Mouse (Mus musculus) limb, embryonic 11.5 days (tissue): Measurements from ENCODE around the gene C1qa. TPM values are rescaled to one million over a fixed set of nuclear protein-coding genes. Genes with fewer than 3 reads are reported as not detected.

ENCODE experiments used
- ATAC-seq: fragments of 200-750 bp; cut with Nextera tagmentation; 2 replicates; pipeline ENCODE4 v1.8.0; 2017; ENCODE audit warnings: low read depth; ENCODE audit not compliant: insufficient number of reproducible peaks, low FRiP score, low TSS enrichment
- DNase-seq: peaks from one replicate; pipeline ENCODE4 v3.0.0-alpha.2; 2015; ENCODE audit warnings: low spot score
- H3K27ac ChIP-seq: fragments of 300-500 bp; sonication (generic); replicated peaks from 2 replicates; pipeline ENCODE4 v1.5.1; 2014; ENCODE audit warnings: low read depth, mild to moderate bottlenecking, low read length
- H3K27me3 ChIP-seq: fragments of 300-500 bp; sonication (generic); 2 replicates; pipeline ENCODE4 v1.6.1; 2014; ENCODE audit warnings: mild to moderate bottlenecking, low read length, mixed read lengths; ENCODE audit not compliant: control insufficient read depth, insufficient read depth
- H3K36me3 ChIP-seq: fragments of 300-500 bp; sonication (generic); 2 replicates; pipeline ENCODE4 v1.6.1; 2014; ENCODE audit warnings: mild to moderate bottlenecking, low read length, moderate library complexity, mixed read lengths; ENCODE audit not compliant: control insufficient read depth, insufficient read depth
- H3K4me1 ChIP-seq: fragments of 300-500 bp; sonication (generic); 2 replicates; pipeline ENCODE4 v1.6.1; 2014; ENCODE audit warnings: low read length, mixed read lengths; ENCODE audit not compliant: control insufficient read depth, insufficient read depth
- H3K4me2 ChIP-seq: fragments of 300-500 bp; sonication (generic); 2 replicates; pipeline ENCODE4 v1.6.1; 2014; ENCODE audit warnings: low read depth, mild to moderate bottlenecking, moderate library complexity; ENCODE audit not compliant: severe bottlenecking
- H3K4me3 ChIP-seq: fragments of 300-500 bp; sonication (generic); 2 replicates; pipeline ENCODE4 v1.5.1; 2014; ENCODE audit warnings: low read depth, low read length
- H3K9ac ChIP-seq: fragments of 300-500 bp; sonication (generic); 2 replicates; pipeline ENCODE4 v1.6.1; 2014; ENCODE audit warnings: mild to moderate bottlenecking, low read length
- H3K9me3 ChIP-seq: fragments of 300-500 bp; sonication (generic); 2 replicates; pipeline ENCODE4 v1.6.1; 2016; ENCODE audit warnings: low read length; ENCODE audit not compliant: control insufficient read depth
- WGBS: fragments of 180-500 bp; shearing (Covaris S2); extraction: QIAGEN DNeasy Blood & Tissue Kit; methylation state at CpG from one replicate; pipeline ENCODE4 v1.1.7; 2014; 5-methylcytosine and 5-hydroxymethylcytosine counted together
- polyA plus RNA-seq: library from polyadenylated mRNA; unstranded; fragments of >200 nt; fragmentation: Nextera tagmentation; extraction: Ambion mirVana; gene quantifications from 2 replicates; pipeline ENCODE4 v1.2.1, GENCODE M21; 2014

C1qa gene
- polyA plus RNA-seq, 1 experiment from 2014 or later: 8.5 TPM

DNA sequence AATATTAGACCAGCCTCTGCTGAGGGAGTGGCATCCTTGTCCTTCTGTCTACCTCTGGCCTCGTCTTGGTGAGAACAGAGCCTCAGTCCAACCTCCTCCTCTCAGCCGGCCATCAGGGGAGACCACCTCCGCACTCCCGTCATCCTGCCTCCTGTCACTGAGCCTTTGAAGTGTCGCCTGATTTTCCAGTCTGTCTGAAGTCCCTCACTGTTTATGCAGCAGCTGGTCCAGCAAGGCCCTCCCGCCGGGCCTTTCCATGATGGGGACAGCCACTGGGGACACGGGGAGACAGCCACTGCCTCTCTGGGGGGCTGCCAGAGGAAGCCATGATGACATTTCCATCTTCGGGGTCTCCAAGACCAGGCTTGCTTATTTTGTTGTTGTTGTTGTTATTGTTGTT, 14.2 kb upstream of the C1qa start:
- Histone ChIP-seq H3K27ac (no peak overlapping the region), H3K4me3 (no peak overlapping the region), H3K36me3 (no peaks in the 10 kb centered on the region), H3K9me3 (no peaks in the 10 kb centered on the region), H3K9ac (no peak overlapping the region), H3K4me1 (no peaks in the 10 kb centered on the region), H3K4me2 (no peak overlapping the region), H3K27me3 (peaks cover 20% of the 10 kb centered on the region)
- WGBS: 9% methylated on average over 9 of the region's 9 CpGs
- ATAC-seq (no peak), DNase-seq (no peak)

DNA sequence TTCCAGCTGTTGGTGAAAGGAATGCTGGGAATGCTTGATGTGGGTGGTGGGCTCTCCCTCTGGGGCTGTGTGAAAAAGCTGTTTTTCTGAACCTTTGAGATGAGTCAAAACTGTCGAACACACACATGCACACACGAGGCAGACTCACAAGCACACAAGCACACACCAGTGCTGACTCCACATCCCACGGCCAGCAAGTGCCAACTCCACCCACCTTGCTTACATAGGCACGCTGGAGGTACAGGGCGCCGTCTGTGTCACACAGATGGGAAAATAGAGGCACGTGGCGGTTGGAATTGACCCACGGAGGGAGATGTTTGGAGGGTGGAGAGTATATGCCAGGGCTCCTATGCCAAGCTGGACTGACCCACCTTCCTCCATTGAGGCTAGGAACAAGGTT, 13.2 kb upstream of the C1qa start:
- no peak overlapping the region for H3K9ac ChIP-seq
- H3K4me3 ChIP-seq: no peak overlapping the region
- H3K4me1 ChIP-seq: no peaks in the 10 kb centered on the region
- WGBS: 36% methylated on average over 9 of the region's 9 CpGs
- no peaks in the 10 kb centered on the region for H3K36me3 ChIP-seq
- no peak overlapping the region for H3K4me2 ChIP-seq
- ATAC-seq (no peak), DNase-seq (no peak)
- H3K27me3 ChIP-seq: peaks cover 20% of the 10 kb centered on the region
- no peak overlapping the region for H3K27ac ChIP-seq
- no peaks in the 10 kb centered on the region for H3K9me3 ChIP-seq

DNA sequence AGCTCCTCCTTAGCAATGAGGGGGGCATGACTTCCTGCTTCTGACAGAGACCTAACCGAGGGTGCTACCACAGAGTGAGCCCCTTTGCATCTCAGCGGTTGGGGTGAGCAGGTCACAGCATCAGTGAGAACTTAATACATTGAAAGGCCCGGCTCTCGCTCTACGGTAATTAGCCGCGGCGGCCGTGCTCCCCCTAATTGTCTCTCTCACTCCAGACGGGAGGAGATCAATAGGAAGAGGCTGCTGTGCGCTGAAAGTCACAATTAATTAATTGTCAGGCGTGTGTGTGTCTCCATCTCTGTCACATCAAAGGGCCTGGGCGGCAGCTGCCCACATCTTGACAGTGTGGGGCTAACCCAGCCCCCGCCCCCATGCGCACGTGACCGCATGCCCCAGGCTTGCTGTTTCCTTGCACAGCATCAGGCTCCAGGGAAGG, 12.6 kb upstream of the C1qa start:
- 4% methylated on average over 17 of the region's 17 CpGs for WGBS
- no peak for DNase-seq
- H3K9ac ChIP-seq: no peak overlapping the region
- H3K4me1 ChIP-seq: no peaks in the 10 kb centered on the region
- H3K27me3 ChIP-seq: peaks cover 24% of the 10 kb centered on the region
- H3K4me2 ChIP-seq: no peak overlapping the region
- ATAC-seq: no peak
- H3K36me3 ChIP-seq: no peaks in the 10 kb centered on the region
- no peak overlapping the region for H3K27ac ChIP-seq
- no peaks in the 10 kb centered on the region for H3K9me3 ChIP-seq
- no peak overlapping the region for H3K4me3 ChIP-seq

DNA sequence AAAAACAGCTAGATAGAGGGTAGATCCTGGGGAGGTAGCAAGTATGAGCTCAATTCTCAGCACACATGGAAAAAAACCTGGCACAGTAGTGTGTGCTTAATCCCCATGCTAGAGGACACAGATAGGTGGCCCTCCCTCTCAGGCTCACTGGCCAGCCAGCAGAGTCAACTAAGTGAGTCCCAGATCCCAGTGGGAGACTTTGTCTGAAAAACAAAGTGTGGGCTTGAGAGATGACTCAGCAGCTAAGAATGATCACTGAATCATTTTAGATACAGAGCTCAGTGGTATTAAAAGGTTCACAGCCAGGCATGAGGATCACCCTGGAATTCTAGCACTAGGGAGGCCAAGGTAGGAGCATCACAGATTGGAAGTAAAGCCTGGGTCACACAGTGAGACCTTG, 9.2 kb upstream of the C1qa start:
- no peak overlapping the region for H3K27ac ChIP-seq
- DNase-seq (no peak), ATAC-seq (no peak)
- no peaks in the 10 kb centered on the region for H3K9me3 ChIP-seq
- no peak overlapping the region for H3K4me2 ChIP-seq
- H3K4me3 ChIP-seq: no peak overlapping the region
- H3K4me1 ChIP-seq: no peaks in the 10 kb centered on the region
- no peak overlapping the region for H3K9ac ChIP-seq
- no peaks in the 10 kb centered on the region for H3K36me3 ChIP-seq
- peaks cover 50% of the 10 kb centered on the region for H3K27me3 ChIP-seq

DNA sequence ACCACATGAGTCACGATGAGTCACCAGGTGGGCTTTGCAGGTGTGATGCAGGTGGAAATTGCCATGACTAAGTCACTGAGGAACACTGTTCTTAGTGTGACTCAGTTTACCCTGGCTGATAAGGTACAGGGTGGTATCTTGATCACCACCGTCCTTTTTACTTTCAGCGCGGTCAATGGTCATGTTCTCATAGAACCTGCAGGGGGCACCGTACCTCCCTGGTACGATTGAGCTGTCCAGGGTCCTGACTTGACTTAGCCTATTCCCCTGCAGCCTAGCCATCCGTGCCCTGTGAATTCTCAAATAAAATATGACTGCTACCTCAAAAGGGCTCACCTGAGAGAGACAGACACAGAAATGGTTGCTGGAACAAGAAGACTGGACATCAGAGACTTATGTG, 8.4 kb upstream of the C1qa start:
- Histone ChIP-seq H3K9ac (no peak overlapping the region), H3K9me3 (no peaks in the 10 kb centered on the region), H3K4me1 (no peaks in the 10 kb centered on the region), H3K4me2 (no peak overlapping the region), H3K4me3 (no peak overlapping the region), H3K36me3 (no peaks in the 10 kb centered on the region), H3K27ac (no peak overlapping the region), H3K27me3 (peaks cover 45% of the 10 kb centered on the region)
- 13% methylated on average over 7 of the region's 7 CpGs for WGBS
- ATAC-seq (no peak), DNase-seq (peak; percentile 86)

DNA sequence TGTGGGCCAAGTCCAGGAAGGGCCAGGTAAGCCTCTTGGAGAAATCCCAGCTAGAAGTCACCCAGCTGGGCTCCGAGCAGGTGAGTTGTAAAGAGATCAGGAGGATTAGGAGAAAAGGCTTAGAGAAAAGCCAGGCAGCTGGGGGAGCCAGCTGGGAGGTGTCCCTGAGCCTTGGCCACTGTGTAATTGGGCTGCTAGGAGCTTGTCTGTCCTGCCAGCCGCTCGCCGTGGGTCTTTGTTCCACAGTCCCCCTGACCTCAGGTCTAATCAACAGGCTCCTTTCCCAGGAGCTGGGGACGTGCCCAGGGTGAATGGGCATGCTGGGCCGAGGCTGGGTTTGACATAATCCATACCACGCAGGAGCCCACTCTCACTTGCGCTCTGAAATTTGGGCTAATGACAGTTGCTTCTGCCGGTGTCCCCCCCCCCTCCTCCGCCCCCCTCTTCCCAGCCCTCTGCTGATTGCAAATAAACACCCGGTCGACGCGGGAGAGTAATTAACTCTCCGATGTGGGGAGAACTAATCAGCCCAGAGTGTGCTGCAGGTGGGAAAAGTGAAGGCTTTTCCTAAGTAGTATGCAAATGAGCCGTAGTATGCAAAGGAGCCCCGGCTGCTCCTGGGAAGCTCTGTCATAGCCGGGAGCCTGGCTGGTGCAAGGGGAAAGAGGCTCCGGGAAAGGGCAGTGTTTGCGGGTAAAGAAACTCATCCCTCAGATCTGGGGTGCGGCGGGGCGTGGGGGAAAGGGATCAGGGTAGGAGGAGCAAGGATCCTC, 6.3 kb upstream of the C1qa start:
- Histone ChIP-seq H3K9me3 (no peaks in the 10 kb centered on the region), H3K4me1 (no peaks in the 10 kb centered on the region), H3K4me3 (no peak overlapping the region), H3K27me3 (peaks cover 30% of the 10 kb centered on the region), H3K27ac (no peak overlapping the region), H3K4me2 (no peak overlapping the region), H3K9ac (no peak overlapping the region), H3K36me3 (no peaks in the 10 kb centered on the region)
- WGBS: 2% methylated on average over 23 of the region's 23 CpGs
- DNase-seq (no peak), ATAC-seq (no peak)

DNA sequence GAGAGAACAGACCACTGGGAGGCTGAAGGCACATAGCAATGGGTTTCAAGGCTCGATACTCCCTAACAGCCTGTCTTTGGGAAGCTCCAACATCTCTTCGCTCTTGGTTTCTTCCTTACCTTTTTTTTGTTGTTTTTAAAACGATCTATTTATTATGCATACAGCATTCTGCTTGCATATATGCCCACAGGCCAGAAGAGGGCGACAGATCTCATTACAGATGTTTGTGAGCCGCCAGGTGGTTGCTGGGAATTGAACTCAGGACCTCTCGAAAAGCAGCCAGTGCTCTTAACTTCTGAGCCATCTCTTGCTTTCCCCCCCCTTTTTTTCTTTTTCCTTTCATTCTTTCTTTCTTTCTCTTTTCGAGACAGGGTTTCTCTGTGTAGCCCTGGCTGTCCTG, 551 bp upstream of the C1qa start:
- Histone ChIP-seq H3K4me1 (0 out of 2 replicates have a peak, but pooled peaks cover 3% of the 10 kb centered on the region), H3K4me2 (no peak overlapping the region), H3K27ac (no peak overlapping the region), H3K36me3 (no peaks in the 10 kb centered on the region), H3K27me3 (peaks cover 23% of the 10 kb centered on the region), H3K9me3 (no peaks in the 10 kb centered on the region), H3K9ac (no peak overlapping the region), H3K4me3 (no peak overlapping the region)
- 60% methylated on average over 7 of the region's 7 CpGs for WGBS
- no peak for DNase-seq
- no peak for ATAC-seq

DNA sequence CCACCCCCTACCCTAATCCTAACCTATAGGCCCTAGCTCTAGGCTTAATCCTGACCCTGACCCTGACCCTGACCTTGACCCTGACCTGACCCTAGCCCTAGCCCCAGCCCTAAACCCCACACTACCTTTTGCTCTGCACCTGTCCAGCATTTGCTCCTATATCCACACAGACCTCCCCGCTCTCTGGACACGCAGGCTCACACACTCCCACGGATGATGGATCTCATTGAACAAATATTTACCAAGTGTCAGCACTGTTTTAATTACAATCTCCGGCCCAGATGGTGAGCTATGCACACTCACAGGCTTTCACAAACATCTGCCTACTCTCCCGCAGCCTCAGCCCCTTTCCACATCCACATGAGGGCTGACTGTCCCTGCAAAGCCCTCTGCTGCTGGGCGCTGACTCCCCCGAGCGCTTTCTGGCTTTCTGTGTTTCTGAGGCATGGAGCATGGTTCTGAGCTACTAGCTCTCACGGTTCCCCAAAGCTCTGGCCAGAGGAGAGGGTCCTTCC, 462 bp downstream of the C1qa start:
- Histone ChIP-seq H3K4me3 (no peak overlapping the region), H3K9me3 (no peaks in the 10 kb centered on the region), H3K4me2 (no peak overlapping the region), H3K27me3 (peaks cover 17% of the 10 kb centered on the region), H3K4me1 (0 out of 2 replicates have a peak, but pooled peaks cover 3% of the 10 kb centered on the region), H3K36me3 (no peaks in the 10 kb centered on the region), H3K9ac (no peak overlapping the region), H3K27ac (no peak overlapping the region)
- 77% methylated on average over 9 of the region's 9 CpGs for WGBS
- no peak for DNase-seq
- no peak for ATAC-seq

DNA sequence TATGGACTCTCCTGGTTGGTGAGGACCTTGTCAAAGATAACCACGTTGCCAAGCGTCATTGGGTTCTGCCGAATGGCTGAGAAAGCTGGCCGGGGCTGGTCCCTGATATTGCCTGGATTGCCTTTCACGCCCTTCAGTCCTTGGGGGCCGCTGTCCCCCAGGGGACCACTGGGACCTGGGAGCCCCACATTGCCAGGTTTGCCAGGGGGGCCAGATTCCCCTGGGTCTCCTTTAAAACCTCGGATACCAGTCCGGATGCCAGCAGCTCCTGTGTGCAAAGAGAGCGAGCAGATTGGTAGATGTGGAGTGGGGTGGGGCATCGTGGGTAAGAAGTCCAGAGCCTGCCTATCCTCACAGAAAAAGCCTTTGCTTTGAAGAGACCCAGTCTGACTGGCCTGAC, 2.1 kb downstream of the C1qa start:
- Histone ChIP-seq H3K4me2 (no peak overlapping the region), H3K4me3 (no peak overlapping the region), H3K36me3 (no peaks in the 10 kb centered on the region), H3K27me3 (peaks cover 20% of the 10 kb centered on the region), H3K9me3 (no peaks in the 10 kb centered on the region), H3K4me1 (0 out of 2 replicates have a peak, but pooled peaks cover 3% of the 10 kb centered on the region), H3K27ac (no peak overlapping the region), H3K9ac (no peak overlapping the region)
- no peak for ATAC-seq
- DNase-seq: no peak
- WGBS: 29% methylated on average over 10 of the region's 10 CpGs
